Mouse (Mus musculus) embryo, embryonic 11 days (tissue): ENCODE measurements around the gene Ap1s1.

Experiments
- DNase-seq: peaks from one replicate; pipeline ENCODE4 v3.0.0-alpha.2; 2015

Ap1s1 gene

DNA sequence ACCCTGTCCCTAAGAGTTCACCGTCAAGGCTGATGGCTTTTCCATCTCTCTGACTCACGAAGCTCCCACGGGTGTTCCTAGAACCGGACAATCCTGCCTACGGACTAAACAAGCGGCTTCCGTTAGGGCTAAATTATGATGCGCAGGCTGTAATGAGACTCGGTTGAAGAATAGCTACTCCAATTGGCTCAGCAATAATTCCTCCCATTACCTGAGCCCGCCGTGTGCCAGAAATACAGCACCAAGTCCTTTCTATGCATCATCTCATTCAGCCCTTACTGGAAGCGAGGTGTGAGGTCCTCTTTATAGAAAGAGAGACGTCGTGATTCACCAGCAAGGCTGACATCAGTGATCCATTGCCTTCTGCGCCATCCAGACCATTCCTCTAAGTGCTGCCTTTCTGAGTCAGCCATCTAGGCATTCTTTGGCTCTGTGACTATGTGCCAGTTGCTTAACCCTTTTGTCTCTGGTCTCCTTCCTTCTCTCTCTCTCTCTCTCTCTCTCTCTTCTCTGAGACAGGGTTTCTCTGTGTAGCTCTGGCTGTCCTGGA, 33.5 kb downstream of the Ap1s1 start:
- no peak for DNase-seq

DNA sequence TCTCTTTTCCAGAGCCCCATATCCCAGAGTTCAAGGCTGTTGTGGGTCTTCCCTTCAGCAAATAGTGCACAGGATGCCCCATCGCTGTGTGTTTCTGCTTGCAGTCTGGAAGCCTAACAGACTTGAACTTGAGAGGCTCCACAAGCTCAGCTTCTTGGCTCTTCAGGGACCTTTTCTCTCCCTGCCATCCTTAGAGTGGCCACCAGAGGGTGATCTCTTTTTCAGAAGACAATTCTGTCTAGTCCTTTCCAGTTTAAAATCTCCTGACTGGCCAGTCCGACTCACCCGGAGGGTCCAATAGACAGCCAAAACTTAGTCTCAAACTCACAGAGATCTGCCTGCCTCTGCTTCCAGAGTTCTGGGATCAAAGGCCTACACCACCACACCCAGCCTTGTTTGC, 35.9 kb downstream of the Ap1s1 start:
- peak; percentile 65 for DNase-seq

DNA sequence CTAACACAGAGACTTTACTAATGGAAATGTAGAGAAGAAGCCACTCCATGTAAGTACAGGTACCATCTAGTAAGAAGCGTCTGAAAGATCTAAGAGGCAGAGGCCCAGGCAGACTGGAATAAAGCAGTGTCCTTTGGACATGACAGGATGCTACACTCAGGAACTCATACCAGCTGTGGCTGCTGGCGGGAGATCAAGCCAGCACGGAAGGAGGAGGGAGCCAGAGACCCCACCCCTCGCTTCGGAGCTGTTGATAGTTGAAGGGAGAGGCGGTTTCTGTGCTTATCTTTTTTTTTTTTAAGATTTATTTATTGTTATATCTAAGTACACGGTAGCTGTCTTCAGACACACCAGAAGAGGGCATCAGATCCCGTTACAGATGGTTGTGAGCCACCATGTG, 38.7 kb downstream of the Ap1s1 start:
- DNase-seq = no peak

DNA sequence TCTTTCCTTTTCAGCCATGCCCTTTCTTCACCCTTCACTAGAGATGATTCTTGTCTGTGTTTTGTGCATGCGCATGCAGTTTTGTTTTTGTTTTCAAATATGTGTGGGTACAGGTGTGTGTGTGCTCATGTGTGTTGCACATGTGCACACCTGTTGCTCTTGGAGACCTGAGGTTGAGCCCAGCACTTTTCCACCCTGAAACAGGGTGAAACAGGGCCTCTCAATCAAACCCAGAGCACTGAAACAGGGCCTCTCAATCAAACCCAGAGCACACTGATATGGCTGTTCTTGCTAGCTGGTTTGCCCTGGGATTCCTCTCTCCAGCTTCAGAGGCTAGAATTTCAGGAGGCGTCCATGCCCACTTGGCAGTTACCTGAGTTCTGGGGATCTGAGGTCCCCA, 45.3 kb downstream of the Ap1s1 start:
- DNase-seq = peak; percentile 20

DNA sequence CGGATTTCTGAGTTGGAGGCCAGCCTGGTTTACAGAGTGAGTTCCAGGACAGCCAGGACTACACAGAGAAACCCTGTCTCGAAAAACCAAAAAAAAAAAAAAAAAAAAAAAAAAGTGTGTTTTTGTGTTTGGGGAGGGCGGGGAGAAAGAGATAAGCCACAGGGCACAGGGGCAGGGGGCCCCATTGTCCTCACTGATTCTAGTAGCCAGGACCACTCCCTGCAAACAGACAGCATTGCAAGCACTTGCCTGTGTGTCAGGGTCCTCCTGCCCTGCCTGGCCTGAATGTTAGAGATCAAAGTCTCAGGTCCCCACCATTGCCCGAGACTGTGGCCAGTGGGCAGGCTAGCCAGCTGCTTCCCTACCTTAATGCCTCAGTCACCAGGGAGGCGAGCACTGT, 46.5 kb downstream of the Ap1s1 start:
- DNase-seq = no peak

DNA sequence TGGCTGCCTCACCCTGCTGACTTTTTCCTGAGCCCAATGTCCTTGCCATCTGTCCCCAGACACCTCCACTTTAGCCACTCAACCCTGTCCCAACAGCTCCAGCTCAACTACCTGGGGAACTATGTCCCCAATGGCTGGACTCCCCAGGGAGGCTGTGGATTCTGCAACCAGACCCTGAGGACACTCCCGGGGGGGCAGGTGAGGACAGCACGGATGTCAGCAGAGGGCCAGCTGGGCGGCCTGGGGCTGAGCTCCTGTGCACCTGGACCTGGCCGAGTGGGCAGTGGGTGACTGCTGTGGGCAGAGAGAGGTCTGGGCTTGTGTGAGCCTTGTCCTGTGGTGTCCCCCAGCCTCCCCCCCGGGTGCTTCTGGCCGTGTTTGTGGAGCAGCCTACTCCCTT, 56.1 kb downstream of the Ap1s1 start:
- DNase-seq = no peak

DNA sequence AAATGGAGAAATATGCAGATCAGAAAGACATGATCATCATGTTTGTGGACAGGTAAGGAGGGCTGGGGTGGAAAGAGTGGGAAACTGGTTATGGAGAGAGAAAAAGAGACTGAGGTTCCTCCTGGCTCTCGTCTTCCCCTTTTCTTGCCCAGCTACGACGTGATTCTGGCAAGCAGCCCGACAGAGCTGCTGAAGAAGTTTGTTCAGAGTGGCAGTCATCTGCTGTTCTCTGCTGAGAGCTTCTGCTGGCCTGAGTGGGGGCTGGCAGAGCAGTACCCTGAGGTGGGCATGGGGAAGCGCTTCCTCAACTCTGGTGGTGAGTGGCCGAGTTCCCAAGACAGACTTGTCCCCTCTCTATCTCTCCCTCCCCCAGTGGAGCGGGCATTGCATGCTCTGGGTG, 57.5 kb downstream of the Ap1s1 start:
- DNase-seq = no peak

DNA sequence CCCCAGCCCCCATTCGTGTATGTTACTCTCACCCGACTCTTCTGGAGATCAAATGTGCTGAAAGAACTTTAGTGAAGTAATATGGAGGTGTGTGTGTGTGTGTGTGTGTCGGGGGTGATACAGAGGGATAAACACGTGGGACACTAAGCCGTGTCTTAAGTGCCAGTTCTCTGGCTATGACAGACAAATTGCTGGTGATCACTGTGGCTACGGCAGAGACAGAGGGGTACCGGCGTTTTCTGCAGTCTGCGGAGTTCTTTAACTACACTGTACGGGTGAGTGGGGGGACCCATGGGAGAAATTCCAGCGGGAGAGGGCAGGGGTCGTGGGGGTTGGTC, 58.0 kb downstream of the Ap1s1 start, which contains the start of gene Znhit1:
Znhit1 (minus strand) TSS at position 88 of the 338 bp plus-strand sequence.
- peak; percentile 32 for DNase-seq

DNA sequence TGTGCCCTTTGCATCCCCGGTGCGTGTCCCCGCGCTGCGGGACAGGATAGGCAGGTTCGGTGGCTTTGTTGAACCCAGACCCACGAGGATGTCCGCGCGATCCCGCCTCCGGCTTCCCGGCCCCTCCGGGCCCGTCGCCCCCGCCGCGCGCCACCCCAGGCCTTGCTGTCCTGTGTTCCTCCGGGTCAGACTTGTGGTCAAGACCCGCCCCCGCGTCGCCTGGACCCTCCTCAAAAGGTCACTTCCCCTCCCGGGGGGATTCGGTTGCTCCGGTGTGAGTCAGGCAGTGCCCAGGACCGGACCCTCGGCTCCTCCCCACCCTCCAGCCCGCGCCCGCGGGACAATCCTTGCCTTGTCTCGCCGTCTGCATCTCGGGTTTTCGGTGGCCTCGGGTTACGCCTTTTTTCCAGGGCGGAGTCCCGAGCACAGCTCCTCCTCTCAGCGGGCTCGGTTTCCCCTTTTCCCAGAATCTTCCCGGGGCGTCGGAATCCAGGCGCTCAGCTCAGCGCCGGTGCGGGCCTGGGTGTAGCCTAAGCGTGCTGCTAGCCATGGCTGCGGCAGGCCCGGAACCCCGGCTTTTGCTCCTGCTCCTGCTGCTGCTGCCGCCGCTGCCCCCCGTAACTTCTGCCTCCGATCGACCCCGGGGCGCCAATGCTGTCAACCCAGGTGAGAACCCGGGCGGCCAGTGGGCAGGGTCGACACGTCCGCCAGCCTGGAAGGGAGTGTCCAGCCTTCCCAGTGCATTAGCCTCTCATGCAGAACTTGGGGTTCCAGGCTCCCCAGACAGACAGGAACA, 58.6 kb downstream of the Ap1s1 start:
- DNase-seq = peak; percentile 84

DNA sequence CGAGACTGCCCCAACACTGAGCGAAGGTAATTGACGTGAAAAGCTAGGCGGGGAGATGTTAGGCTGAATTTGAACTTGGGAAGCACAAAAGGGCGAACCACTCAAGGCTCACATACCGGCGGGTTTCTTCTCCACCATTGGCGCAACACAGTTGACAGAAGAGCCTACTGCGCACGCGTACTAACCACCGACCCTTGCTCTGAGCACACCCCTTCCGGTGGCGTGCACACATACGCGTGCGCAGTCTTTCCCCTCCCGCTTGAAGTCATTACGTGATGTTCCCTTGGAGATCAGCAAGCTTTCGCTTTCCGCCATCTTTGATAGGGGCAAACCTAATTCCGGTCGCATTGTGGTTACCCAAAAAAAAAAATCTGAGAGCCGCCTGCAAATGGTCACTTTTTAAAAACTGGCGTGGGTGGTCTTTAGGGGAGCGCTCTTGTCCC, 59.2 kb downstream of the Ap1s1 start, which contains the start of gene Plod3:
Plod3 (plus strand) TSS at position 325 of the 443 bp plus-strand sequence.
- DNase-seq = peak; percentile 100
